Mouse (Mus musculus): ENCODE results near the gene Gtf2h3. TPM values are rescaled to one million over a fixed set of nuclear protein-coding genes. Genes with fewer than 3 reads are reported as not detected.
"Not testable (repeated sequence)": the region's sequence is repeated elsewhere in the genome, so short reads cannot be mapped to it uniquely, and the experiment has no call there.

The Gtf2h3 gene
- polyA plus RNA-seq, 1 experiment from 2014 or later: 27.6 TPM

GRCm38 (mm10) chr5:124540383-124540786 is 38.6 kb upstream of the Gtf2h3 start, which contains the start of gene Tmed2:
Gene Tmed2, plus strand, starts transcription at chr5:124540695.
- H3K9ac ChIP-seq: peak within 1 kb of the TSS; percentile 96
- peak within 1 kb of the TSS; percentile 98 for H3K4me3 ChIP-seq
- ATAC-seq (ENCODE audit: extremely low read depth, insufficient number of reproducible peaks, low FRiP score, low TSS enrichment): peak; percentile 91
- peak within 1 kb of the TSS; percentile 83 for H3K4me2 ChIP-seq
- H3K36me3 ChIP-seq: peaks cover 30% of the 10 kb centered on the region
- H3K4me1 ChIP-seq: peaks cover 27% of the 10 kb centered on the region
- WGBS: under 1% methylated on average over 35 of the region's 35 CpGs
- H3K27ac ChIP-seq (replicated peaks): peak within 1 kb of the TSS; percentile 90
- H3K27me3 ChIP-seq (replicated peaks): no peaks in the 10 kb centered on the region
- H3K9me3 ChIP-seq: no peaks in the 10 kb centered on the region

GRCm38 (mm10) chr5:124540905-124541601 is 37.9 kb upstream of the Gtf2h3 start:
- H3K36me3 ChIP-seq: peaks cover 37% of the 10 kb centered on the region
- no peaks in the 10 kb centered on the region for H3K9me3 ChIP-seq
- H3K4me3 ChIP-seq: peak overlapping the region; percentile 98
- H3K9ac ChIP-seq: peak overlapping the region; percentile 96
- WGBS: under 1% methylated on average over 81 of the region's 89 CpGs
- peak; percentile 73 for ATAC-seq (ENCODE audit: extremely low read depth, insufficient number of reproducible peaks, low FRiP score, low TSS enrichment)
- peaks cover 27% of the 10 kb centered on the region for H3K4me1 ChIP-seq
- H3K4me2 ChIP-seq: peak overlapping the region; percentile 83
- peak overlapping the region; percentile 90 for H3K27ac ChIP-seq (replicated peaks)
- H3K27me3 ChIP-seq (replicated peaks): no peaks in the 10 kb centered on the region

DNA sequence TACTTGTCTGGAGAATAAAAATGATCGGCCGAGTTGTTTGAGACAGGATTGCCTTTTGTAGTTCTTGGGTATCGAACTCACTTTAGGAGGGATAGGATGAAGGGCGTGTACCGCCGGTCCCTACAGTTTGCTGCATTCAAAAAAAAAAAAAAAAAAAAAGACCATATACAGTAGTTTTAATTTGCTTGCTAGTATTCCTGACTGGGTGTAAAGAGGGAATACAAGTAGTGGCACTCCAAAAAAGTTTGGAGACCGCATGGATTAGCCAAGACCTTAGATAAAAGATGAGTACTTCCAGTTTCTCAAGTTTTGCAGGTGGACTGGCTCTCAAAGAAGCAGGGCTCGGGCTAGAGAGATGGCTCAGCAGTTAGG is 37.4 kb upstream of the Gtf2h3 start:
- H3K9ac ChIP-seq: peak overlapping the region; percentile 96
- no peaks in the 10 kb centered on the region for H3K9me3 ChIP-seq
- peak overlapping the region; percentile 83 for H3K4me2 ChIP-seq
- peak overlapping the region; percentile 90 for H3K27ac ChIP-seq (replicated peaks)
- H3K4me3 ChIP-seq: peak overlapping the region; percentile 98
- no peak for ATAC-seq (ENCODE audit: extremely low read depth, insufficient number of reproducible peaks, low FRiP score, low TSS enrichment)
- WGBS: 6% methylated on average over 8 of the region's 8 CpGs
- peaks cover 42% of the 10 kb centered on the region for H3K36me3 ChIP-seq
- H3K27me3 ChIP-seq (replicated peaks): no peaks in the 10 kb centered on the region
- peaks cover 25% of the 10 kb centered on the region for H3K4me1 ChIP-seq

DNA sequence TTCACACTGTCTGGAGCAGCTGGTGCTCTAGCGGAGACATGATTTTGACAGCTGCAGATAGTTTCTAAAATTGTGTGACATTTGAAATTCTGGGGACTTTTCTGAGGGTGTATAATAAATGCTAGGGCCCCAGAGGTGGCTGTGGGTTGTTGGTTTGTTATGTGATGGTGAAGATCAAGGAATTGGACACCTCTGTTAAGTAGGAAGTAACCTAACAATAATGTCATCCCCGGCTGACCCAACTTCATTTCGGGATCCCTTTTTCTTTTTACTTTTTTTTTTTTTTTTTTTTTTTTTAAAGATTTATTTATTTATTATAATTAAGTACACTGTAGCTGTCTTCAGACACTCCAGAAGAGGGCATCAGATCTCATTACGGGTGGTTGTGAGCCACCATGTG is 28.2 kb upstream of the Gtf2h3 start:
- H3K9ac ChIP-seq; H3K27me3 ChIP-seq (replicated peaks); H3K9me3 ChIP-seq; ATAC-seq (ENCODE audit: extremely low read depth, insufficient number of reproducible peaks, low FRiP score, low TSS enrichment); H3K4me3 ChIP-seq; H3K27ac ChIP-seq (replicated peaks); H3K4me2 ChIP-seq: not testable (repeated sequence)
- Histone ChIP-seq H3K4me1 (peaks cover 17% of the 10 kb centered on the region), H3K36me3 (peaks cover 55% of the 10 kb centered on the region)
- 75% methylated on average over 4 of the region's 4 CpGs for WGBS

- ATAC-seq (ENCODE audit: extremely low read depth, insufficient number of reproducible peaks, low FRiP score, low TSS enrichment); H3K9me3 ChIP-seq; H3K27me3 ChIP-seq (replicated peaks): not testable (repeated sequence)
- Histone ChIP-seq H3K9ac (peak overlapping the region; percentile 85), H3K4me3 (peak overlapping the region; percentile 84), H3K4me1 (peaks cover 17% of the 10 kb centered on the region), H3K27ac (replicated peaks) (peak overlapping the region; percentile 83; the same call in 1 of the 2 replicates), H3K36me3 (peaks cover 55% of the 10 kb centered on the region), H3K4me2 (peak overlapping the region; percentile 75)
- 21% methylated on average over 5 of the region's 5 CpGs for WGBS
Measured at GRCm38 (mm10) chr5:124551349-124552093, 27.4 kb upstream of the Gtf2h3 start.

DNA sequence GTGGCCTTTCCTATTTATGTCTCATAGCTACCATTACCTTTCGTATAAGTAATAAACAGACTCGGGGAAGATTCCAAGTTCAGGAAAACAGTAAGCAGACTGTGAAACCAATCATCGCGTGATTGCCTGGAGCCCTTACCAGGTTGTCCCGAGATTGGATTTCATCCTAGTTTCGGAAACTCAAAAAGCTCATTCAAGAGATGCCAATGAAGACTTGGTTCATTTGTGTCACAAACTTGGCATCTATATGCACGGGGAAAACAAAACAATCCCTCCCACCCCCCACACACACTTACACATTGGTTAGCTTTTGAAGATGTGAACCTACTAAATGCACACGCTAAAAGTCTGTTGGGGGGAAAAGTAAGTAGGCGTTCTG is 26.9 kb upstream of the Gtf2h3 start:
- Histone ChIP-seq H3K27ac (replicated peaks) (peak overlapping the region; percentile 83), H3K27me3 (replicated peaks) (no peaks in the 10 kb centered on the region), H3K36me3 (peaks cover 55% of the 10 kb centered on the region), H3K4me1 (peaks cover 17% of the 10 kb centered on the region), H3K9me3 (no peaks in the 10 kb centered on the region), H3K9ac (peak overlapping the region; percentile 85), H3K4me2 (peak overlapping the region; percentile 75), H3K4me3 (peak overlapping the region; percentile 84)
- ATAC-seq (ENCODE audit: extremely low read depth, insufficient number of reproducible peaks, low FRiP score, low TSS enrichment): no peak
- 7% methylated on average over 9 of the region's 9 CpGs for whole genome bisulfite sequencing

DNA sequence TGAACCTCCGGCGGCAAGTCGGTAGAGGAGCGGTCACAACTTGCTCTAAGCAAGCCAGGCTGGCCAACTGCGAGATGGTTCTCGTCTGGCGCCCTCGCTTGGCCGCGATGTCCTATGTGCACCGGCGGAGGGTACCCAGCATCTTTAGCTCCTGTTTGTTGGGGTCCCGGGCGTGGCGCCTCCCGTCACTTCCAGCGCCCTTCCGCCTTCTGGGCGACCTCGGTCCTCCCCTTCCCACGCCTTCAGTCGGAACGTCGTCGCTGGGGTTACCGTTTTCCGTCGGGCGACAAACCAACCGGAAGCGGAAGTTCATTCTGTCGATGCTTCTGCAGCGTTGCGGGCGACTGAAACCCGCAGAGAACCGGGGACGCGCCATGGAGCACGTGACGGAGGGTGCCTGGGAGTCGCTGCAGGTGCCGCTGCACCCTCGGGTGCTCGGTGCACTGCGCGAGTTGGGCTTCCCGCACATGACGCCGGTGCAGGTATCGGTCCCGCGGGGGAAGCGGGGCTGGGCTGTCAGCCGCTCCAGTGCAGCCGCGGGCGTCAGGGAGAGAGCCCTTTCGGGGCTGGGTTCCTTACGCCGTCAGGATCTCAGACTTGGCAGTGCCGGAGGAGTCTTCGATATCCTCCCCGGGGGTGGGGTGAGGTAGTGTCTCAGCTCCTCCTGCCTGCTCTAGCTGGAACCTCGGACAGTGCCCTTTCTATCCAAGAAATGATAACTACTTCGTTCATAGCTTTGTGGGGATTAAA is 26.2 kb upstream of the Gtf2h3 start, which contains the start of gene Ddx55:
Gene Ddx55 (plus strand): TSS at position 307 of the 750 bp plus-strand sequence.
- peak within 1 kb of the TSS; percentile 84 for H3K4me3 ChIP-seq
- ATAC-seq (ENCODE audit: extremely low read depth, insufficient number of reproducible peaks, low FRiP score, low TSS enrichment): peak; percentile 76
- H3K9ac ChIP-seq: peak within 1 kb of the TSS; percentile 85
- H3K27ac ChIP-seq (replicated peaks): peak within 1 kb of the TSS; percentile 83
- no peaks in the 10 kb centered on the region for H3K9me3 ChIP-seq
- no peaks in the 10 kb centered on the region for H3K27me3 ChIP-seq (replicated peaks)
- peaks cover 55% of the 10 kb centered on the region for H3K36me3 ChIP-seq
- WGBS: 1% methylated on average over 65 of the region's 66 CpGs
- peak within 1 kb of the TSS; percentile 75 for H3K4me2 ChIP-seq
- H3K4me1 ChIP-seq: peaks cover 17% of the 10 kb centered on the region

- no peak for ATAC-seq (ENCODE audit: extremely low read depth, insufficient number of reproducible peaks, low FRiP score, low TSS enrichment)
- Histone ChIP-seq H3K27ac (replicated peaks) (no peak overlapping the region), H3K9me3 (no peaks in the 10 kb centered on the region), H3K4me1 (peaks cover 17% of the 10 kb centered on the region), H3K4me3 (peak overlapping the region; percentile 84), H3K4me2 (peak overlapping the region; percentile 75), H3K36me3 (peaks cover 55% of the 10 kb centered on the region), H3K27me3 (replicated peaks) (no peaks in the 10 kb centered on the region), H3K9ac (peak overlapping the region; percentile 85; the same call in 1 of the 2 replicates)
- WGBS: 73% methylated on average over 6 of the region's 6 CpGs
Measured at GRCm38 (mm10) chr5:124553607-124554006, 25.3 kb upstream of the Gtf2h3 start.

GRCm38 (mm10) chr5:124555145-124555544 is 23.8 kb upstream of the Gtf2h3 start:
- H3K4me2 ChIP-seq: no peak overlapping the region
- peaks cover 17% of the 10 kb centered on the region for H3K4me1 ChIP-seq
- no peaks in the 10 kb centered on the region for H3K9me3 ChIP-seq
- ATAC-seq (ENCODE audit: extremely low read depth, insufficient number of reproducible peaks, low FRiP score, low TSS enrichment): no peak
- H3K4me3 ChIP-seq: no peak overlapping the region
- 59% methylated on average over 1 of the region's 1 CpGs for WGBS
- H3K9ac ChIP-seq: no peak overlapping the region
- H3K27ac ChIP-seq (replicated peaks): no peak overlapping the region
- H3K27me3 ChIP-seq (replicated peaks): no peaks in the 10 kb centered on the region
- H3K36me3 ChIP-seq: peaks cover 67% of the 10 kb centered on the region

- peaks cover 100% of the 10 kb centered on the region for H3K36me3 ChIP-seq
- no peak overlapping the region for H3K9ac ChIP-seq
- H3K9me3 ChIP-seq: no peaks in the 10 kb centered on the region
- ATAC-seq (ENCODE audit: extremely low read depth, insufficient number of reproducible peaks, low FRiP score, low TSS enrichment): no peak
- H3K4me3 ChIP-seq: no peak overlapping the region
- no peaks in the 10 kb centered on the region for H3K27me3 ChIP-seq (replicated peaks)
- H3K27ac ChIP-seq (replicated peaks): no peak overlapping the region
- no peaks in the 10 kb centered on the region for H3K4me1 ChIP-seq
- no peak overlapping the region for H3K4me2 ChIP-seq
- WGBS: 84% methylated on average over 12 of the region's 12 CpGs
Measured at GRCm38 (mm10) chr5:124571068-124571467, 7.9 kb upstream of the Gtf2h3 start.

DNA sequence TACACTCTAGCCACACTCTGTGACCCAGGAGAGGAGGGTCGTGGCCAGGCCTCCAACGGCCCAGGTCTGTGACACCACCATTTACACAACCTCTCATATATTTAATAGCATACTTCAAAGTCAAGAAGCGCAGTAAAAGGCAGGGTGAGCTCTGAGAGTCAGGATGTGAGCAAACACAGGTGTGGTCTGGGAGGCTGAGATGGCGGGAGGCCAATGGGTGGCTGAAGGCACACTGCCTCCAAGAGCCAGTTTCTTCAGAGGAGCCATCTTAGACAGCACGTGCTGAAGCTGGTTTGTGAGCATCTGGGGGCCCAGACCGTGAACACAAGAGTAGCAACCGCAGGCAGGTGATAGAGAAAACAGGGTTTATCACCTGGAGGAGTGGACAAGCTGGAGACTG is 3.5 kb upstream of the Gtf2h3 start:
- Histone ChIP-seq H3K27me3 (replicated peaks) (no peaks in the 10 kb centered on the region), H3K9me3 (no peaks in the 10 kb centered on the region), H3K27ac (replicated peaks) (no peak overlapping the region), H3K36me3 (peaks cover 73% of the 10 kb centered on the region), H3K4me1 (peaks cover 18% of the 10 kb centered on the region), H3K4me2 (no peak overlapping the region), H3K4me3 (no peak overlapping the region), H3K9ac (no peak overlapping the region)
- WGBS: 94% methylated on average over 7 of the region's 7 CpGs
- ATAC-seq (ENCODE audit: extremely low read depth, insufficient number of reproducible peaks, low FRiP score, low TSS enrichment): no peak

Measured in heart, embryonic 13.5 days (tissue).